Mouse (Mus musculus) G1E-ER4 (cell line): ENCODE data around the gene Fgfr2. TPM values are rescaled to one million over a fixed set of nuclear protein-coding genes. Genes with fewer than 3 reads are reported as not detected.

Source experiments
- GATA1 ChIP-seq: IDR thresholded peaks from one replicate; pipeline ENCODE4 v1.8.0; 2012; ENCODE audit warnings: low read length, inconsistent platforms
- polyA plus RNA-seq: library from polyadenylated mRNA; stranded (reverse); fragments of >175 nt; gene quantifications from 2 replicates; pipeline ENCODE4 v1.2.3, GENCODE M21; 2012

Fgfr2 gene
- polyA plus RNA-seq, 1 experiment, result not detected

DNA sequence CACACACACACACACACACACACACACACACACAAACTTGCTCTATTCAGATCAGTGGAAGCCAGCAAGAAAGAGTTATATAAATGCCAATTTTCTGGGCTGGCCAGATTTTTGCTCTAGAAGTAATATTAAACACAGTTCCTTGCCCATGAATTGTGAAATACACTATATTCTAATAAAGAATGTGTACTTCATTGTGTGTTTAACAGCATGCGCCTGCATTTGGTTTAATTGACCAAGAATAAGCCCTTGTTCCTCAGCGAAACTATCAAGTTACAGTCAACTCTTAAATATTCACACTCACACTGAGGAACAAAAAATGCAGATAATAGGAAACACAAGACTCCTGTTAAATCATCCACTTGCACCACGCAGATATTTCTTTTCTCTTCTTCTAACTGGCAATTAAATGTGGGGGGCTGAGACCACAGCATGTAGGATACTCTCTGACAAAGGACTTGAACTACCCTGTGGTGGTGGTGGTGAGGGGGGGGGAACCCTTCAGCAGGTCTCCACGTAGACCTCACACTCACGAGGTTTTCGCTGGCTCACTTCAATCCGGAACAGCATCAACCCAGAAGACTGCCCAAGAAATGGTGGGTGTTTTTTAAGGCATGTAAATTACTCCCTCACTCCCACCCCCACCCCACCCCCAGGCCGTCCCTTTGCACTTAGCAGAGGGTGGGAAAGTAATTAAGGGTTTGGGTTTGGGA lies 2865.0 kb downstream of the Fgfr2 start:
- TF ChIP-seq GATA1, result no peak

DNA sequence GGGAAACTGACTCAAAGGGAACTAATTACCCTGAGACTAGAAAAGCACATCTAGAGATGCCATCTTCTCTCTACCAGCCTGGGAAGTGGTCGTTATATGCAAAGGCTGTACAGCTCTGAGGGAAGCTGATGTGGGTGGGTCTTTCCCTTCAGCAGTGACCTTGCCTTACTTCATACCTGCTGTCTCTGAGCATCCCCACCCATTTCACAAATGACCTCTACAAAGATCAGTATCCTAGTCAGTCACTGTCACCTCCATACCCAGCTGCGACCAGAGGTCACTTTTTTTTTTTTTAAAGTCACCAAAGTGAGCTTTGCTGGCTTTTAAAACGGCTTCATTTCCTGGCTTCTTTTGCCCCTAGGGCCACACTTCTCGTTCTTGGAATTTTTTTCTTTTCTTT lies 2869.9 kb downstream of the Fgfr2 start:
- TF ChIP-seq GATA1, result no peak

DNA sequence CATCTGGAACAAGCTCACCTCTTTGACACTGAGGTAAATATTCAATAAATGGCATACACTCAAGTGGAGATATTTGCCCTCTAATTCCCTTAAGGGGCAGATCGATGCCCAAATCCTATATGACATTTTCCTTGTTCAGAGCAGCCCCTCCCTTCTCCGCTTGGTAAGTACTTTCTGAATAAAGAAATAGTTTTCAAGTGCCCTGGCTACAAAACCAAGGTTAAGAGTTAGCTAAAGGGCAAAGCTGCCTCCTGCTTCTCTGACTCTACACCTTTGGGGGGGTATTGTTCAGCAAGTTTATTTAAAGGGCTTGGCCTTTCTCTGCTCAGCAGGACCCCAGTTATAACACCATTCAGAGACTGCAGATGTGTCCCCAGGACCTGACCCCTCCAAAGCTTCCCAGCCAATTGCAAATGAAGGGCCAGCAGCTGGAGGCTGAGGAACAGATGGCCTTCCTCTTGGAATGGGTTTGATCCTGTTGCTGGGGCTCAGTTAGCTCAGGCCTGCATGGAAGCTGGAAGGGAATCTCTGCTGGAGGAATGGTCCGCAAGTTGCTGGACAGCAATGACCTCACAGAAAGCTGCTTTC lies 2871.1 kb downstream of the Fgfr2 start:
- no peak for TF ChIP-seq GATA1

DNA sequence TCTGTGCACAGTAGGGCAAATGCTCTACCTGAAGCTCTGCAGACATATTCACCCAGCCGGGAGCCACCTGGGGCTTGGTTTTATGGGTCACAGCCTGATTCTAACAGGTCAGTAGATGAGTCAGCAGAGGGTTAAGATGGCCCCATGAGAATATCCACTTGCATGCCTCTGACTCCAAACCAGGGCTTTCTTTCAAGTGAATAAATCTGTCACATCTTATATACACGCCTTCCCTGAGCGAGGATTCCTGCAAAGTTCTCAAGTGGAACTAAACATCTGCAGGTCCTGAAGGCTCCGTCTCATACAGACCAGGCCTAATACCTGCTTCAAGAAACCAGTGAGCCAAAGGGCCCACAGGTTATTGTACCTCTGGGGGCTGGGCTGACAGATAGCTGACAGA lies 2872.2 kb downstream of the Fgfr2 start:
- TF ChIP-seq GATA1, result no peak

DNA sequence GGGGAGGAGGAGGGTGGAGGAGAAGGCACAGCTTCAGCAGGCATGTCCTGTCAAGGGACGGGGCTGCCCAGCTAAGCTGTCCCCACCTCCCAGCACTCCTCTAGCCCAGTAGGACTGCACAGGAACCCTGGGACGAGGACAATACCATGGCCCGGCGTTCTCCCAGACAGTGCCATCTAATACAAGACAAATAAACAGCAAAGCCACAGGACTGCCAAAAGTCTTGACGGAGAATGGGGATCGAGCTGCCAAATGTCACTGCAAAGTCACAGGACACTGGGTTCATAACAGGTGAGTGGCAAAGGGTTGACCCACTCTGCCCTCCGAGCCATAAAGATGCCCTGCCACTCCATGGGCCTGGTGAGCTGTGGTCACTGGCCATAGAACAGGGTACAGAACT lies 2874.7 kb downstream of the Fgfr2 start:
- TF ChIP-seq GATA1, result no peak

DNA sequence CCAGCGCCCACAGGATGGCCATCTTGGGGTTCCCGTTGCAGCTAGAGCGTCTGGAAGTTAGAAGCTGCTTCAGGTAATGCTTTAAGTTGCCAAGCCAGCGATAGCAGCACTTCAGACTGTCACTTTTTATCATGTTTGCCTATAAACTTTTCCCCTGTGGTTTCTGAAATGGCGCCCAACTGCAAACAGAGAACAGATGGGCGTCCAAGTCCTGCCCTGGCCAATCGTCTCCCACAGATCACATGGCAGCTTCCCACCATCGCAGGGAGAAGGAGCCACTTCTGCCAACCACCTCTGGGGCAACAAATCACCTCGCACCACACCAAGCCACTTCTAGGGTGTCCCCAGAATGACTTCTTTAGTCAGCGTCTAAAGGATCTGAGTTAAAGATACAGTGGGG lies 2875.3 kb downstream of the Fgfr2 start:
- TF ChIP-seq GATA1, result no peak

- TF ChIP-seq GATA1, result no peak
These were observed 2876.7 kb downstream of the Fgfr2 start for GRCm38 (mm10) chr7:130246483-130246882.

- no peak for TF ChIP-seq GATA1
These were observed 2878.6 kb downstream of the Fgfr2 start for GRCm38 (mm10) chr7:130244545-130244944.

GRCm38 (mm10) chr7:130243811-130244210 lies 2879.3 kb downstream of the Fgfr2 start:
- no peak for TF ChIP-seq GATA1

DNA sequence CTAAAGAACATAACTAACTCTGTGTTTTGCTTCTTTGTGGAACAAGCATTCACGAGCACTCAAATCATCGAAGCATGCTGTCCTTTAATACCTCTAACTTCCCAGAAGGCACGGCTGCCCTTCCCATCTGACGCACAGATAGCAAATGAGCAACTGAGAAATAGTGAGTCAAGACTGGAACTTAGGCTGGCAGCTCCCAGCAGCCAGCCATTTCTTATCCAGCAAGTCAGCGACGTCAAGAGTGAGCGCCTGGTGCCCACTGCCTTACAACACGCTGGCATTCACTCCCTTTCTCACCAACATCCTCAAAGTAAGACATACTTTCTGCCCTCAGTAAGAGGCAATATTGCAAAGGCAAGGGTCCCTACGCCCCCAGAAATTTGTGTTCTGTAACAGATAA lies 2883.0 kb downstream of the Fgfr2 start:
- TF ChIP-seq GATA1, result no peak

DNA sequence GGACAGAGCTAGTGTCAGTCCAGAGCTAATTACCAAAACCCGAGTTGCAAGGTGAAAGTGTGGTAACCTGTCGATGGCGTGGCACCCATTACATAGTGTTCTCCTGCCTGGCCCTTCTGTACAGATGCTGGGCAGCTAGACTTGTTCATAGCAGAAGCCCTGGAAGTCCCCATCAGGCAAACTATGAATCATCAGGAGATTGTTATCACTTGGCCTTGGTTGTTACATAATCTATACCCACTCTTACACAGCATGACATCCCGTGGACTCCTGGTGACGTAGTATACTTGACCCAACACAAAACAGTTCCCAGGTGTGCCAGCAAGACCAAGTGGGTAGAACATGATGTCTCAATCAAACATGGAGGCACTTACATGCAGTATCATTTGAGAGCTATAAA lies 2885.9 kb downstream of the Fgfr2 start:
- no peak for TF ChIP-seq GATA1

GRCm38 (mm10) chr7:130233777-130234176 lies 2889.4 kb downstream of the Fgfr2 start:
- TF ChIP-seq GATA1, result no peak

GRCm38 (mm10) chr7:130230034-130230433 lies 2893.1 kb downstream of the Fgfr2 start:
- no peak for TF ChIP-seq GATA1

DNA sequence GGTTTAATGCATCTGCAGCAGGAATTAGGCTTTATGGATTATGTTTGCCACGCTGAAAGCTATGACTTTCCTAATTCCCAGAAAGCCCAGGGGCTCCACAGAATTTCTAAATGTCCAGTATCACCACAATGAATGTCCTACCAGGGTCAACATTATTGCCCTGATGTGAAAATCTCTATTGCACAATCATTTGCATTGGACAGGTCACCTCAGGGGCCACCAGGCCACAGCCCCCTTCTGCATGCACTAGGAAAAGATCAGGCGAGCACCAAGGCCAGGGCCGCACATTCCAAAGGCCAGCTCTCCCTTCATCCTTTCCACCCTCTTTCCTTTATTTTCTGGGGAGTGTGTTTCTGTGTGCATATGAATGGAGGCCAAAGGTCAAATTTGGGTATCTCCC lies 2897.9 kb downstream of the Fgfr2 start:
- no peak for TF ChIP-seq GATA1

DNA sequence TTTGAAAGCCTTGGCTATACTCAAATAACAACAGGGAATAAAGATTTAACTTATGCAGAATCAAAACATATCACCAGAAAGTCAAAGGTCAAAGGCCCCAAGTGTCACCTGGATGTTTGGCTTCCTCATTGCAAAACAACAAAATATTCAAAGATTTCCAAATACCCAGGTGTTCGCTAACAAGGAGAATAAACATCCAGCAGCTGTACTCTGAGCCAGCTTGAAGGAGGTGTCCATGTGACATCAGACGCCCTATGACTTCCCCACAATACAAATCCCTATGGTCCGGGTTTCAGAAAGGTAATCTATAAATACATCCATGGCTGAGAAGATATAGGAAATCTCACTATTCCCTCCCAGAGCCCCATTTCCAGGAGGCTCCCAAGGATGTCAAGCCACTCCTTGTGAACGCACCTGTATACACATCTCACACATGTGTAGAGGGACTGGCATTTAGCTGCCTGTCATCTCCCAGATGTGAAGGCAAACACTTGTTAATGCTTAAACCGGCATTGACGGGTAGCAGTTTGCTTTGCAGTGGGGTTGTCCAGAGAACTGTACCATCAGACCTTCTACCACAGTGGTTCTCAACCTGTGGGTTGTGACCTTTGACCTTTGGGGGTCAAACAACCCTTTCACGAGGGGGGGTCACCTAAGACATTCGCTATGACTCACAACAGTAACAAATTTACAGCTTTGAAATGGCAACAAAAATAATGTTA lies 2900.4 kb downstream of the Fgfr2 start:
- no peak for TF ChIP-seq GATA1

- TF ChIP-seq GATA1, result no peak
These were observed 2901.3 kb downstream of the Fgfr2 start for GRCm38 (mm10) chr7:130221661-130222387.
